Mouse (Mus musculus): ENCODE measurements around the gene Plg.

The Plg gene

GRCm38 (mm10) chr17:12387781-12388180 lies 9.4 kb downstream of the Plg start:
- DNase-seq = no peak

GRCm38 (mm10) chr17:12388239-12388638 lies 9.8 kb downstream of the Plg start:
- DNase-seq = no peak

- DNase-seq = no peak
Measured at GRCm38 (mm10) chr17:12396163-12396677, 17.8 kb downstream of the Plg start.

GRCm38 (mm10) chr17:12403420-12403819 lies 25.0 kb downstream of the Plg start:
- DNase-seq = no peak

- no peak for DNase-seq
Measured at GRCm38 (mm10) chr17:12409346-12409944, 31.0 kb downstream of the Plg start.

- DNase-seq = no peak
Measured at GRCm38 (mm10) chr17:12412181-12412890, 33.9 kb downstream of the Plg start.

GRCm38 (mm10) chr17:12412891-12413237 lies 34.5 kb downstream of the Plg start:
- no peak for DNase-seq

- no peak for DNase-seq
Measured at GRCm38 (mm10) chr17:12415031-12415735, 36.8 kb downstream of the Plg start.

- DNase-seq = no peak
Measured at GRCm38 (mm10) chr17:12415741-12416140, 37.3 kb downstream of the Plg start.

- DNase-seq = peak; percentile 75
Measured at GRCm38 (mm10) chr17:12416250-12416895, 38.0 kb downstream of the Plg start.

- no peak for DNase-seq
Measured at GRCm38 (mm10) chr17:12419491-12420079, 41.2 kb downstream of the Plg start.

- DNase-seq = no peak
Measured at GRCm38 (mm10) chr17:12420886-12421574, 42.6 kb downstream of the Plg start.

- DNase-seq = no peak
Measured at GRCm38 (mm10) chr17:12422143-12422542, 43.7 kb downstream of the Plg start.

- no peak for DNase-seq
Measured at GRCm38 (mm10) chr17:12427156-12427555, 48.7 kb downstream of the Plg start.

- DNase-seq = no peak
Measured at GRCm38 (mm10) chr17:12428369-12428768, 50.0 kb downstream of the Plg start.

GRCm38 (mm10) chr17:12431707-12432106 lies 53.3 kb downstream of the Plg start:
- DNase-seq = no peak

- DNase-seq = no peak
Measured at GRCm38 (mm10) chr17:12437771-12438170, 59.4 kb downstream of the Plg start.

GRCm38 (mm10) chr17:12444561-12444960 lies 66.2 kb downstream of the Plg start:
- DNase-seq = no peak

GRCm38 (mm10) chr17:12451234-12451633 lies 72.8 kb downstream of the Plg start:
- DNase-seq = no peak

GRCm38 (mm10) chr17:12452862-12453531 lies 74.6 kb downstream of the Plg start:
- peak; percentile 8 for DNase-seq

GRCm38 (mm10) chr17:12453691-12454090 lies 75.3 kb downstream of the Plg start:
- DNase-seq = no peak

Data from cerebellum, adult 9-10 months (tissue).